Mouse (Mus musculus) CH12.LX (cell line): ENCODE measurements at regions not wholly inside any gene's neighbourhood (a gene's known extent, or its start where the extent isn't known, plus 50 kb on each side); places are given as distances from the start of the nearest gene placed in this dataset.

Source experiments
- DNase-seq: peaks from one replicate; pipeline ENCODE4 v3.0.0-alpha.2; 2013; ENCODE audit errors: extremely low read depth
- H3K27ac ChIP-seq: 2 replicates; pipeline ENCODE4 v1.5.1; 2012; ENCODE audit warnings: low read depth, mild to moderate bottlenecking, control low read depth, moderate library complexity; ENCODE audit not compliant: insufficient read depth
- H3K27me3 ChIP-seq: replicated peaks from 2 replicates; pipeline ENCODE3; 2012; ENCODE audit warnings: inconsistent platforms
- H3K36me3 ChIP-seq, 2 experiments: replicated peaks in 1 of 2; 2 replicates each; pipeline versions ENCODE3 to v1.6.1; 2012; ENCODE audit warnings: inconsistent platforms in 1 of 2, low read length in 1 of 2, mild to moderate bottlenecking in 1 of 2, mixed read lengths in 1 of 2, moderate library complexity in 1 of 2; ENCODE audit not compliant: control insufficient read depth in 1 of 2, insufficient read depth in 1 of 2
- H3K4me1 ChIP-seq, 2 experiments: 2 replicates each; pipeline ENCODE4 v1.6.1; 2012; ENCODE audit warnings: inconsistent platforms in 1 of 2, moderate library complexity in 1 of 2; ENCODE audit not compliant: insufficient read depth in 2 of 2, control insufficient read depth in 1 of 2
- H3K4me2 ChIP-seq: 2 replicates; pipeline ENCODE4 v1.6.1; 2012; ENCODE audit warnings: low read depth, mild to moderate bottlenecking, control low read depth; ENCODE audit not compliant: poor library complexity, insufficient read depth, severe bottlenecking
- H3K4me3 ChIP-seq, 3 experiments: fragments of 150-350 bp in 1 of 3; sonication (generic) in 1 of 3; replicated peaks in 1 of 3; 2 replicates each; pipeline versions ENCODE3 to v1.5.1; 2011 to 2012; ENCODE audit warnings: low read depth in 2 of 3, low read length in 2 of 3, mild to moderate bottlenecking in 2 of 3, moderate library complexity in 2 of 3, control low read depth in 1 of 3, improper control_type of control experiment in 1 of 3, inconsistent platforms in 1 of 3, mixed read lengths in 1 of 3; ENCODE audit not compliant: poor library complexity in 1 of 3
- H3K79me2 ChIP-seq: replicated peaks from 2 replicates; pipeline ENCODE4 v1.6.1; 2012; ENCODE audit warnings: mild to moderate bottlenecking, moderate library complexity; ENCODE audit not compliant: control insufficient read depth, poor library complexity, insufficient read depth, severe bottlenecking; ENCODE audit errors: extremely low read depth
- H3K9ac ChIP-seq: 2 replicates; pipeline ENCODE4 v1.6.1; 2012; ENCODE audit warnings: low read depth, mild to moderate bottlenecking, control low read depth, moderate library complexity; ENCODE audit not compliant: insufficient read depth
- H3K9me3 ChIP-seq: replicated peaks from 2 replicates; pipeline ENCODE3; 2012; ENCODE audit warnings: low read length, inconsistent platforms, mixed read lengths
- BHLHE40 ChIP-seq: IDR thresholded peaks from 2 replicates; pipeline ENCODE4 v1.6.1; 2011; ENCODE audit warnings: mild to moderate bottlenecking, low read depth, low read length, improper control_type of control experiment
- CHD1 ChIP-seq: IDR thresholded peaks from 2 replicates; pipeline ENCODE4 v1.6.1; 2012; ENCODE audit warnings: low read depth, low read length, improper control_type of control experiment, inconsistent platforms
- CHD2 ChIP-seq: IDR thresholded peaks from 2 replicates; pipeline ENCODE4 v1.6.1; 2011; ENCODE audit warnings: low read length, improper control_type of control experiment
- E2F4 ChIP-seq: IDR thresholded peaks from 2 replicates; pipeline ENCODE4 v1.6.1; 2011; ENCODE audit warnings: low read depth, low read length, improper control_type of control experiment; ENCODE audit not compliant: insufficient replicate concordance
- EP300 ChIP-seq: IDR thresholded peaks from 2 replicates; pipeline ENCODE4 v1.6.1; 2011; ENCODE audit warnings: low read length, improper control_type of control experiment
- HCFC1 ChIP-seq: IDR thresholded peaks from 2 replicates; pipeline ENCODE4 v1.6.1; 2012; ENCODE audit warnings: low read depth, mild to moderate bottlenecking, inconsistent platforms, low read length, improper control_type of control experiment
- IRF4 ChIP-seq: IDR thresholded peaks from 2 replicates; pipeline ENCODE4 v1.6.1; 2014; ENCODE audit warnings: low read depth, mild to moderate bottlenecking, inconsistent platforms, low read length, improper control_type of control experiment
- JUN ChIP-seq: IDR thresholded peaks from 2 replicates; pipeline ENCODE4 v1.6.1; 2011; ENCODE audit warnings: low read depth, mild to moderate bottlenecking, low read length, improper control_type of control experiment, moderate library complexity; ENCODE audit not compliant: insufficient read depth
- JUND ChIP-seq: conservative IDR thresholded peaks from 2 replicates; pipeline ENCODE4 v1.6.1; 2011; ENCODE audit warnings: low read depth, low read length, improper control_type of control experiment
- KAT2A ChIP-seq: IDR thresholded peaks from 2 replicates; pipeline ENCODE4 v1.6.1; 2012; ENCODE audit warnings: low read length, improper control_type of control experiment, inconsistent platforms; ENCODE audit not compliant: insufficient replicate concordance
- MAFK ChIP-seq: IDR thresholded peaks from 2 replicates; pipeline ENCODE4 v1.6.1; 2011; ENCODE audit warnings: low read length, improper control_type of control experiment; ENCODE audit not compliant: insufficient replicate concordance
- MEF2A ChIP-seq: IDR thresholded peaks from 2 replicates; pipeline ENCODE4 v1.6.1; 2014; ENCODE audit warnings: low read depth, mild to moderate bottlenecking, inconsistent platforms, low read length, improper control_type of control experiment, borderline replicate concordance
- MYC ChIP-seq: IDR thresholded peaks from 2 replicates; pipeline ENCODE4 v1.6.1; 2011; ENCODE audit warnings: low read depth, mild to moderate bottlenecking, improper control_type of control experiment, low read length
- NELFE ChIP-seq: IDR thresholded peaks from 2 replicates; pipeline ENCODE4 v1.6.1; 2011; ENCODE audit warnings: low read depth, low read length, improper control_type of control experiment
- PAX5 ChIP-seq: IDR thresholded peaks from 2 replicates; pipeline ENCODE4 v1.6.1; 2012; ENCODE audit warnings: low read length, inconsistent platforms, mixed read lengths
- POLR2A ChIP-seq: IDR thresholded peaks from 2 replicates; pipeline ENCODE4 v1.6.1; 2011; ENCODE audit warnings: low read depth, mild to moderate bottlenecking, improper control_type of control experiment, low read length
- POLR2AphosphoS2 ChIP-seq: IDR thresholded peaks from 2 replicates; pipeline ENCODE4 v1.6.1; 2011; ENCODE audit warnings: low read depth, low read length, improper control_type of control experiment
- RCOR1 ChIP-seq: conservative IDR thresholded peaks from 2 replicates; pipeline ENCODE4 v1.6.1; 2012; ENCODE audit warnings: low read depth, mild to moderate bottlenecking, inconsistent platforms, low read length, improper control_type of control experiment
- SIN3A ChIP-seq: IDR thresholded peaks from 2 replicates; pipeline ENCODE4 v1.6.1; 2012; ENCODE audit warnings: low read length, improper control_type of control experiment, inconsistent platforms
- TBP ChIP-seq: conservative IDR thresholded peaks from 2 replicates; pipeline ENCODE4 v1.6.1; 2011; ENCODE audit warnings: low read depth, low read length, improper control_type of control experiment
- USF2 ChIP-seq: conservative IDR thresholded peaks from 2 replicates; pipeline ENCODE4 v1.6.1; 2011; ENCODE audit warnings: low read depth, low read length, improper control_type of control experiment
- ZC3H11A ChIP-seq: IDR thresholded peaks from 2 replicates; pipeline ENCODE4 v1.6.1; 2012; ENCODE audit warnings: low read depth, mild to moderate bottlenecking, inconsistent platforms, low read length, improper control_type of control experiment
- ZKSCAN1 ChIP-seq: IDR thresholded peaks from 2 replicates; pipeline ENCODE4 v1.6.1; 2012; ENCODE audit warnings: low read depth, inconsistent platforms, low read length, improper control_type of control experiment, borderline replicate concordance
- ZMIZ1 ChIP-seq: IDR thresholded peaks from 2 replicates; pipeline ENCODE4 v1.6.1; 2012; ENCODE audit warnings: low read depth, mild to moderate bottlenecking, inconsistent platforms, low read length, improper control_type of control experiment
- ZNF384 ChIP-seq: IDR thresholded peaks from 2 replicates; pipeline ENCODE4 v1.6.1; 2012; ENCODE audit warnings: low read depth, low read length, improper control_type of control experiment, inconsistent platforms
- dilution Hi-C: fragments of 300-500 bp; cut with MboI; formaldehyde crosslinking; loops from 2 replicates; pipeline ENCODE4 v1.14.3; 2020; ENCODE audit warnings: low sequenced_read_pairs; ENCODE audit not compliant: extremely low pct_unique_long_range_greater_than_20kb, extremely low pct_ligation_motif_present
- in situ Hi-C: fragments of 300-500 bp; cut with MboI; formaldehyde crosslinking; loops from 3 replicates; pipeline ENCODE4 v1.14.3; 2019; ENCODE audit warnings: low sequenced_read_pairs, low pct_ligation_motif_present, low pct_unique_long_range_greater_than_20kb, mixed read lengths

GRCm38 (mm10) chr12:12825842-12826241 lies 115.9 kb downstream of the Mycn start:
- H3K27me3 ChIP-seq: no peaks in the 10 kb centered on the region
- dilution Hi-C loops: no loop called here
- no peaks in the 10 kb centered on the region for H3K36me3 ChIP-seq
- H3K9ac ChIP-seq: no peak overlapping the region
- no peak overlapping the region for H3K4me3 ChIP-seq
- H3K79me2 ChIP-seq: no peaks in the 10 kb centered on the region
- peaks cover 0 to 27% of the 10 kb centered on the region in 2 experiments; a peak in 2 of 4 replicates for H3K4me1 ChIP-seq
- DNase-seq: no peak
- no peak for TF ChIP-seq POLR2AphosphoS2
- no peak for TF ChIP-seq USF2
- no peak for TF ChIP-seq MYC
- TF ChIP-seq CHD1: no peak
- TF ChIP-seq TBP: no peak
- TF ChIP-seq ZNF384: no peak
- no peak for TF ChIP-seq ZKSCAN1
- TF ChIP-seq NELFE: no peak
- no peak for TF ChIP-seq E2F4
- TF ChIP-seq BHLHE40: no peak
- TF ChIP-seq JUND: no peak
- no peak for TF ChIP-seq JUN
- no peak overlapping the region for H3K27ac ChIP-seq
- H3K9me3 ChIP-seq: no peaks in the 10 kb centered on the region
- no peak overlapping the region for H3K4me2 ChIP-seq
- in situ Hi-C loops: no loop called here

DNA sequence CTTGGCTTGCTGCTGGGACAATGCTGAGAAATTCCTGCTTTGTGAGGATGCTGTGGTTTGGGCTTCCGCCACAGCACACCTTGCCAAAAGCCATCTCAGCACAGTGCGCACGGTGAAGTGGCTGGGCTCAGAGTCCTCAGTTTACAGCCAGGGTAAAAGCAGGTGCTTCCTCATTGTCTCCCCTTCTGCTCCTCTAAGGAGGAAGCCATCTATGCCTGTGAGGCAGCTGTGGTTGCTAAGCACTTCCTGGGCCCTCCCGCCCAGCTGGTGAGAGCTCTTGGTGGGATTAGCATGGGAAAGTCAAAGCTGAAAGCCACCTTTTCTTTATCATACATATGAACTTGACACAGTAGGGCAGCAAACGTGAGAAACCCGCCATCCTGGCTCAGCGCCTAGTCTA lies 120.2 kb downstream of the Mycn start:
- DNase-seq: peak; percentile 25
- TF ChIP-seq RCOR1: no peak
- no peaks in the 10 kb centered on the region for H3K27me3 ChIP-seq
- no peak overlapping the region for H3K27ac ChIP-seq
- dilution Hi-C loops: no loop called here
- H3K9me3 ChIP-seq: no peaks in the 10 kb centered on the region
- H3K4me1 ChIP-seq: peaks cover 0 to 34% of the 10 kb centered on the region in 2 experiments; a peak in 2 of 4 replicates
- no peak overlapping the region for H3K4me2 ChIP-seq
- no peaks in the 10 kb centered on the region for H3K79me2 ChIP-seq
- no peak overlapping the region for H3K4me3 ChIP-seq
- H3K36me3 ChIP-seq: no peaks in the 10 kb centered on the region
- in situ Hi-C loops: no loop called here
- H3K9ac ChIP-seq: no peak overlapping the region

DNA sequence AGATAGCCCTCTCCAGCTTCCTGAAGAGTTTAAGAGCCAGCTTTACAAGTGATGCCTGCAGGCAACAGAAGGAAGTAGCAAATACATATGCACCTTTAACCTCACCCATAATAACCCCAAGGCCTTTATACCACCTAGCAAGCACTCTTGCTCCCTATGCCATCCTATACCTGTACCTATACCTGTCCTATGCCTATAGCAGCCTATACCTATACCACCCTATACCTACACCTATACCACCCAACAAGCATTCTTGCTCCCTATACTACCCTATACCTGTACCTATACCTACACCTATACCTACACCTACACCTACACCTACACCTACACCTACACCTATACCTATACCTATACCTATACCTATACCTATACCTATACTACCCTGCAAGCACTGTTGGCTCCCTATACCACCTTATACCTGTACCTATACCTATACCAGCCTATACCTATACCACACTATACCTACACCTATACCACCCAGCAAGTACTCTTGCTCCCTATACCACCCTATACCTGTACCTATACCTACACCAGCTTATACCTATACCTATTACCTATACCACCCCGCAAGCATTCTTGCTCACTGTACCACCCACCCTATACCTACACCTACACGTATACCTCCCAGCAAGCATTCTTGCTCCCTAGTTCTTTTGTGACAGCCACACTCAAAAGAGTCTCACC lies 120.9 kb downstream of the Mycn start:
- TF ChIP-seq E2F4: no peak
- no peak for TF ChIP-seq MEF2A
- TF ChIP-seq ZMIZ1: no peak
- no peak for TF ChIP-seq MYC
- TF ChIP-seq MAFK: no peak
- TF ChIP-seq USF2: no peak
- no peak for TF ChIP-seq HCFC1
- no peak for TF ChIP-seq TBP
- no peak for TF ChIP-seq ZNF384
- TF ChIP-seq JUND: no peak
- no peak for TF ChIP-seq PAX5
- no peak for TF ChIP-seq CHD2
- TF ChIP-seq IRF4: no peak
- no peak for TF ChIP-seq SIN3A
- no peak for TF ChIP-seq POLR2A
- TF ChIP-seq ZC3H11A: no peak
- no peak for TF ChIP-seq ZKSCAN1
- no peak for TF ChIP-seq KAT2A
- no peak for TF ChIP-seq EP300
- H3K4me2 ChIP-seq: no peak overlapping the region
- no peaks in the 10 kb centered on the region for H3K36me3 ChIP-seq
- dilution Hi-C loops (no loop called here), in situ Hi-C loops (no loop called here)
- no peaks in the 10 kb centered on the region for H3K27me3 ChIP-seq
- no peaks in the 10 kb centered on the region for H3K79me2 ChIP-seq
- H3K27ac ChIP-seq: no peak overlapping the region
- H3K9me3 ChIP-seq: no peaks in the 10 kb centered on the region
- peaks cover 0 to 34% of the 10 kb centered on the region in 2 experiments; a peak in 2 of 4 replicates for H3K4me1 ChIP-seq
- DNase-seq: no peak
- H3K4me3 ChIP-seq: no peak overlapping the region
- no peak overlapping the region for H3K9ac ChIP-seq
